Mouse (Mus musculus) myocyte (in vitro differentiated cells): ENCODE measurements around the gene Pcsk1n. TPM values are rescaled to one million over a fixed set of nuclear protein-coding genes. Genes with fewer than 3 reads are reported as not detected.

Experiments
- H3K27me3 ChIP-seq: one replicate; pipeline ENCODE4 v1.6.1; 2011; ENCODE audit not compliant: control insufficient read depth, insufficient read depth, insufficient read length
- H3K36me3 ChIP-seq: one replicate; pipeline ENCODE4 v1.6.1; 2011; ENCODE audit not compliant: control insufficient read depth, insufficient read depth
- H3K4me2 ChIP-seq: one replicate; pipeline ENCODE4 v1.6.1; 2011; ENCODE audit warnings: low read depth, control low read depth
- H3K4me3 ChIP-seq: one replicate; pipeline ENCODE4 v1.5.1; 2011; ENCODE audit warnings: mild to moderate bottlenecking, control low read depth, moderate library complexity
- H3K79me2 ChIP-seq: one replicate; pipeline ENCODE4 v1.6.1; 2011; ENCODE audit not compliant: control insufficient read depth, insufficient read depth
- H3ac ChIP-seq: one replicate; pipeline ENCODE4 v1.6.1; 2011; ENCODE audit not compliant: control insufficient read depth, insufficient read length
- CEBPB ChIP-seq: IDR thresholded peaks from 2 replicates; pipeline ENCODE4 v1.6.1; 2011; ENCODE audit warnings: mild to moderate bottlenecking, moderate library complexity; ENCODE audit not compliant: poor library complexity, insufficient read depth, severe bottlenecking
- E2F4 ChIP-seq: IDR thresholded peaks from one replicate; pipeline ENCODE4 v1.6.1; 2011; ENCODE audit warnings: mild to moderate bottlenecking, control low read depth, moderate library complexity; ENCODE audit not compliant: insufficient read depth
- MAX ChIP-seq: IDR thresholded peaks from one replicate; pipeline ENCODE4 v1.6.1; 2011; ENCODE audit warnings: low read depth, mild to moderate bottlenecking, control low read depth
- MYOD1 ChIP-seq, 3 experiments: IDR thresholded peaks; one replicate each; pipeline ENCODE4 v1.6.1; 2011; ENCODE audit warnings: control low read depth in 2 of 3, low read depth in 2 of 3, mild to moderate bottlenecking in 2 of 3, moderate library complexity in 1 of 3; ENCODE audit not compliant: insufficient read length in 2 of 3, control insufficient read depth in 1 of 3
- MYOG ChIP-seq, 3 experiments: IDR thresholded peaks; one replicate each; pipeline ENCODE4 v1.6.1; 2011; ENCODE audit warnings: control low read depth in 2 of 3, low read depth in 2 of 3, mild to moderate bottlenecking in 2 of 3; ENCODE audit not compliant: insufficient read length in 2 of 3, control insufficient read depth in 1 of 3, insufficient read depth in 1 of 3
- POLR2A ChIP-seq: IDR thresholded peaks from one replicate; pipeline ENCODE4 v1.6.1; 2011; ENCODE audit warnings: low read depth, mild to moderate bottlenecking, control low read depth, moderate library complexity; ENCODE audit not compliant: insufficient read length
- POLR2AphosphoS2 ChIP-seq: IDR thresholded peaks from one replicate; pipeline ENCODE4 v1.6.1; 2011; ENCODE audit warnings: low read depth, control low read depth; ENCODE audit not compliant: insufficient read length
- REST ChIP-seq: IDR thresholded peaks from one replicate; pipeline ENCODE4 v1.6.1; 2011; ENCODE audit warnings: mild to moderate bottlenecking, control low read depth, moderate library complexity; ENCODE audit not compliant: insufficient read depth, insufficient read length
- SRF ChIP-seq: IDR thresholded peaks from one replicate; pipeline ENCODE4 v1.6.1; 2011; ENCODE audit warnings: low read depth; ENCODE audit not compliant: control insufficient read depth, insufficient read length
- TCF12 ChIP-seq: IDR thresholded peaks from one replicate; pipeline ENCODE4 v1.6.1; 2011; ENCODE audit warnings: mild to moderate bottlenecking, control low read depth; ENCODE audit not compliant: poor library complexity, insufficient read depth, severe bottlenecking
- TCF3 ChIP-seq: IDR thresholded peaks from one replicate; pipeline ENCODE4 v1.6.1; 2011; ENCODE audit warnings: low read depth, control low read depth; ENCODE audit not compliant: insufficient read length
- USF1 ChIP-seq: IDR thresholded peaks from one replicate; pipeline ENCODE4 v1.6.1; 2011; ENCODE audit warnings: low read depth, mild to moderate bottlenecking, control low read depth, moderate library complexity
- polyA plus RNA-seq: library from polyadenylated mRNA; unstranded; fragments of >200 nt; fragmentation: generic; extraction: Trizol; gene quantifications from one replicate; pipeline ENCODE4 v1.2.1, GENCODE M21; 2012; ENCODE audit warnings: missing spikeins

The Pcsk1n gene
- polyA plus RNA-seq, 1 experiment = not detected

DNA sequence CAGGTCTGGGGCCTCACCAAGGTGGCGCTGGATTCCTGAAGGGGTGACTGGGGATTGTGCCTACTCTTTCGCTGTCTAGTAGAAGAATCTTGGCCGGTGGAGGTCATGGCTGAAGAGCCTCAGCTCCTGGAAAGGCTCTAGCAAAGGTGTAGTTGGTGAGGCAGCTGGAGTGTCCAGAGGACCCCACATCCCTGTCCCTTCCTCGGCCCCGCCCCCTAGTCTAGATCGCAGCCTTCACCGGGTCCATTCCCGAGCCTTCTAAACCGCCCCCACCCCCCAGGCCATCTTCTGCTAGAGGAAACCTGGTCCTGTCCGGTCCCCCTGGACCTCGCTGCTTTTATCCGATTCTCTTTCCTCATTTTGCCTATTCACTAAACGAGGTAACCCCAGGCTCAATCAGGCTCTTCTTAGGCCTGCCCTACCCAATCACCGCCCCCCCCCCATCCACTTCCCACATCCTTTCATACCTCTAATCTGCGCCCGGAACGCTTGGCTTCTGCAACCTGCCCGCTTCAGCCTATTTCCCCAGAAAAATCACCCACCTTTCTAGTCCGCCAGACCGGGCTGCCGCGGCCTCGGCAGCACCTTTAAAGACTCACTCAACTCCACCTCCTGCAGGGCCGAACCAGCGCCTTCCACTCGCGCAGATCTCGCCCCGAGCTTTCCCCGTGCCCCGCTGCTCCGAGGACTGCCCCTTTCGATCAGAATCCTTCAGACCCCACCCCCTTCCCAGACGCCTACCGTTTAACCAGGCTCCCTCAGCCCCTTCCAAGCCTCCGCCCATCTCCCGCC is 27.7 kb downstream of the Pcsk1n start, which contains the start of gene Hdac6:
Gene Hdac6 (minus strand): TSS at position 782 of the 792 bp plus-strand sequence.
- Histone ChIP-seq H3K4me3 (peak within 1 kb of the TSS; percentile 29), H3ac (no peak within 1 kb of the TSS), H3K36me3 (no peaks in the 10 kb centered on the region), H3K4me2 (peak within 1 kb of the TSS; percentile 69), H3K79me2 (no peaks in the 10 kb centered on the region), H3K27me3 (no peaks in the 10 kb centered on the region)
- TF ChIP-seq SRF (no peak), TCF3 (no peak), MYOG (IDR thresholded peaks at IDR 0.05; ENCODE audit: control insufficient read depth in 1 of 3, insufficient read depth in 1 of 3, insufficient read length in 2 of 3, low read depth in 2 of 3) (no peak), CEBPB (no peak), USF1 (no peak), MYOD1 (IDR thresholded peaks at IDR 0.05; ENCODE audit: control insufficient read depth in 1 of 3, insufficient read length in 2 of 3, low read depth in 2 of 3) (no peak), REST (no peak), POLR2AphosphoS2 (peak; percentile 54), TCF12 (no peak), MAX (no peak), E2F4 (no peak), POLR2A (peak; percentile 65)

DNA sequence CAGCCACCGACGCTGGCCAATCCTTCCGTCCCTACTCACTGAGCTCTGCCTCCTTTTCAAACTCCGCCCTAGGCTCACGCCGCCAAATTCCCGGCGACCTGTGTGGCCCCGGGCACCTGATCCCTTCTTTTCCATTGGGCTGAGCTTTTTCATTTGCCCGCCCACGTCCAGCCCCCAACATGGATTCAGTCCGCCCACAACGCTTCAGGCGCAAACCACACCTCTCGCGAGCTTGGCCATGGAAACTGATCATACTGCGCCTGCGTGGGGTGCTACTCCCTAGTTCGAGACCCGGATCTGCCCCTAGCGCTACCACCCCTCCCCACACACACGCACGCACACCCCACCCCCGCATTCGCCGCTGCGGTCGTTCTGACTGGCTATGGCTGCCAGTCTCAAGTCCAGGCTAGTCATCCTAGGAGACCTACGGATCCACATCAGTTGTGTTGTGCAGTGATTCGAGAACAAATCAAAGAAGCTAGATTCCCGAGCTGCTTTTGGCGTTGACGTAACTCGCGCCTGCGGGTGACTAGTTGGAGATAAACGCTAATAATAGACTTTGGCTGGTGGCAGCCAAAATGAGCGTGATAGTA is 28.4 kb downstream of the Pcsk1n start:
- H3K27me3 ChIP-seq = no peaks in the 10 kb centered on the region
- H3K36me3 ChIP-seq = no peaks in the 10 kb centered on the region
- H3K79me2 ChIP-seq = no peaks in the 10 kb centered on the region
- no peak overlapping the region for H3ac ChIP-seq
- peak overlapping the region; percentile 29 for H3K4me3 ChIP-seq
- TF ChIP-seq POLR2A = no peak
- TF ChIP-seq MAX = no peak
- TF ChIP-seq REST = no peak
- TF ChIP-seq USF1 = no peak
- no peak for TF ChIP-seq MYOD1 (IDR thresholded peaks at IDR 0.05; ENCODE audit: control insufficient read depth in 1 of 3, insufficient read length in 2 of 3, low read depth in 2 of 3)
- TF ChIP-seq TCF3 = no peak
- no peak for TF ChIP-seq E2F4
- no peak for TF ChIP-seq TCF12
- no peak for TF ChIP-seq POLR2AphosphoS2
- no peak for TF ChIP-seq MYOG (IDR thresholded peaks at IDR 0.05; ENCODE audit: control insufficient read depth in 1 of 3, insufficient read depth in 1 of 3, insufficient read length in 2 of 3, low read depth in 2 of 3)
- no peak for TF ChIP-seq CEBPB
- no peak for TF ChIP-seq SRF
- peak overlapping the region; percentile 69 for H3K4me2 ChIP-seq

DNA sequence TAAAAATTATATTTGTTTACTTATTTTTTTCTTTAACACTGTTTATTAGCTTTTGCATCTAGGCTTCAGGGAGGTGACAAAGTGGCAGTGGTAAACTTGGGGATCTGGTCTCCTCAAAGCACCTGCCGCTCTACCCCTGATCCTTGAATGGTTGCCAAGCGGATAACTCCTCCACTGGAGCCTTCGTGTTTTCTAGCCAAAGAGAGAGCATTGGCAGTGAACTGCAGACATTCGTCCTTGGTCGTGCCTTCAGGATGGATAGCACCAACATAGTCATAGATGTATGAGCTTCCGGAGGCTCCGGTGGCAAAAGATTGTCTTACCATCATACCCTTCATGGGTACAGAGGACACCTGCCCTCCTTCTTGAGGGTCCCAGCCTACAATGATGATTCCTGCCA is 30.5 kb downstream of the Pcsk1n start:
- no peak overlapping the region for H3K4me3 ChIP-seq
- no peaks in the 10 kb centered on the region for H3K27me3 ChIP-seq
- no peak overlapping the region for H3ac ChIP-seq
- no peaks in the 10 kb centered on the region for H3K36me3 ChIP-seq
- H3K79me2 ChIP-seq = no peaks in the 10 kb centered on the region
- H3K4me2 ChIP-seq = no peak overlapping the region
- TF ChIP-seq E2F4 = no peak
- TF ChIP-seq USF1 = no peak
- TF ChIP-seq MYOG (IDR thresholded peaks at IDR 0.05; ENCODE audit: control insufficient read depth in 1 of 3, insufficient read depth in 1 of 3, insufficient read length in 2 of 3, low read depth in 2 of 3) = no peak
- TF ChIP-seq SRF = no peak
- no peak for TF ChIP-seq POLR2AphosphoS2
- no peak for TF ChIP-seq TCF12
- TF ChIP-seq MYOD1 (IDR thresholded peaks at IDR 0.05; ENCODE audit: control insufficient read depth in 1 of 3, insufficient read length in 2 of 3, low read depth in 2 of 3) = no peak
- TF ChIP-seq CEBPB = no peak
- TF ChIP-seq POLR2A = no peak
- no peak for TF ChIP-seq REST
- TF ChIP-seq TCF3 = no peak
- no peak for TF ChIP-seq MAX

DNA sequence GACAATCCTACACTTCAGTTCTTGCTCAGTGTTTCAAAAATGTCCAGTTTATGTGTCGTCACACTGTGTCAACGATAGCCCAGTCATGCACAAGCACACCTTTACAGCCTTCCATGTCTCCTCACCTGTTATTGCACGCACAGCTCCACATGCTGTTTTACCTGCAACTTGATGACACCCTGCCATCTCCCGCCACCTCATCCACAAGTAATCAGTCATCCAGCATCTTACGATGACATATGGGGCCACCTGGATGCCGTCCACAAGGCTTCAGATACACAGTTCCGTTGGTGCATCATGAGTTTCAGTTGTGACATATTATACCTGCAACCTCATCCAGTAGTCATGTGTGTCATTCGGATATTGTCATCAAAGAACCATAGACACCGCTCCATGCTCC is 39.2 kb downstream of the Pcsk1n start:
- H3K4me3 ChIP-seq = no peak overlapping the region

More for the DNA sequence above, 39.2 kb downstream of the Pcsk1n start:
- H3ac ChIP-seq = no peak overlapping the region
- no peaks in the 10 kb centered on the region for H3K27me3 ChIP-seq
- no peaks in the 10 kb centered on the region for H3K36me3 ChIP-seq
- TF ChIP-seq USF1 = no peak
- TF ChIP-seq TCF3 = no peak
- TF ChIP-seq MAX = no peak
- no peak overlapping the region for H3K4me2 ChIP-seq
- no peaks in the 10 kb centered on the region for H3K79me2 ChIP-seq
